Mouse (Mus musculus): ENCODE measurements at regions not wholly inside any gene's neighbourhood (a gene's known extent, or its start where the extent isn't known, plus 50 kb on each side); places are given as distances from the start of the nearest gene placed in this dataset.

DNA sequence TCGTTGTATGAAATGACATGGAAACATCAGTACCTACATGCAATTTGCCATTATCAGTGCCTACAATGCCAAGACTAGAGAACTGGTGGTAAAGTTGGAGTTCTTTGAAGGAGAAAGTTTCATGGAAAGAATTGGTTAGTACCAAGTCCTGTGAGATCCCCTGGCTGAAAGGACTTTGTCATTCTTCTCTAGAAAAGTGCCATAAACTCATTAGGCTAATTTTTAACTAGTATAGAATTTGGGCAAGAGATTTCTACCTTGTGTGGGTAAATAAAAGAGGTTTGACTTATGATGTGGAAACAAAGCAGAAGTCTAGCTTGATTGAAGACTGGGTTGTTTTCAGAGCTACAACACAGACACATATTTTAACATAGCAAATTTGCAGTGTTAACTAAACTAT, 131.4 kb upstream of the Ccn2 start:
- no peaks in the 10 kb centered on the region for H3K36me3 ChIP-seq (ENCODE audit: control insufficient read depth, insufficient read depth, low read length)
- no peaks in the 10 kb centered on the region for H3K4me1 ChIP-seq (ENCODE audit: control insufficient read depth, insufficient read depth, low read length)
- TF ChIP-seq POLR2A (IDR thresholded peaks at IDR 0.05; ENCODE audit: control insufficient read depth, low read depth, low read length): no peak
- no peak for TF ChIP-seq CTCF (IDR thresholded peaks at IDR 0.05; ENCODE audit: control insufficient read depth, insufficient read depth, insufficient replicate concordance, low read depth, low read length)
- H3K27ac ChIP-seq (ENCODE audit: control insufficient read depth, insufficient read depth, low read depth, low read length): no peak overlapping the region
- H3K27me3 ChIP-seq (ENCODE audit: control insufficient read depth, insufficient read depth, low read length): no peaks in the 10 kb centered on the region
- no peak overlapping the region for H3K4me3 ChIP-seq (ENCODE audit: control insufficient read depth, low read depth, low read length)

DNA sequence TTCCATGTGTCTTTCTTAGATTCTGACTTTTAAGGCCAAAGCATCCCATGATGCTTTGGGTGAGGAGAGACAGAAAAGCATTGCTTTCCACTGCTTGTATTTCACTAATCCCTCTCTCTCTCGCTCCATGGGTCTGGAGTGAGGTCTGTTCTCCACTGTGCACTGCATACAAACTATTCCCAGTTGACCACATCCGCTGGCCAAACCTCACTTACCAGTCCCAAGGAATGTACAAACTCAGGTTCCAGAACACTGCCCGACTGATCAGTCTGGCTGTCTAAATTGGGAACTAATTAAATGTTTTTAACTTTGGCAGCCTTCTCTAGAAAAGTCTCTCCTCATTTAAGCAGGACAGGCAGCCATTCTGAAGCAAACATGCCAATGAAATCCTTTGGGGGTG, 130.9 kb upstream of the Ccn2 start:
- no peak overlapping the region for H3K4me3 ChIP-seq (ENCODE audit: control insufficient read depth, low read depth, low read length)
- H3K27me3 ChIP-seq (ENCODE audit: control insufficient read depth, insufficient read depth, low read length): no peaks in the 10 kb centered on the region
- H3K4me1 ChIP-seq (ENCODE audit: control insufficient read depth, insufficient read depth, low read length): no peaks in the 10 kb centered on the region
- no peaks in the 10 kb centered on the region for H3K36me3 ChIP-seq (ENCODE audit: control insufficient read depth, insufficient read depth, low read length)
- TF ChIP-seq POLR2A (IDR thresholded peaks at IDR 0.05; ENCODE audit: control insufficient read depth, low read depth, low read length) (no peak), CTCF (IDR thresholded peaks at IDR 0.05; ENCODE audit: control insufficient read depth, insufficient read depth, insufficient replicate concordance, low read depth, low read length) (no peak)
- H3K27ac ChIP-seq (ENCODE audit: control insufficient read depth, insufficient read depth, low read depth, low read length): no peak overlapping the region

DNA sequence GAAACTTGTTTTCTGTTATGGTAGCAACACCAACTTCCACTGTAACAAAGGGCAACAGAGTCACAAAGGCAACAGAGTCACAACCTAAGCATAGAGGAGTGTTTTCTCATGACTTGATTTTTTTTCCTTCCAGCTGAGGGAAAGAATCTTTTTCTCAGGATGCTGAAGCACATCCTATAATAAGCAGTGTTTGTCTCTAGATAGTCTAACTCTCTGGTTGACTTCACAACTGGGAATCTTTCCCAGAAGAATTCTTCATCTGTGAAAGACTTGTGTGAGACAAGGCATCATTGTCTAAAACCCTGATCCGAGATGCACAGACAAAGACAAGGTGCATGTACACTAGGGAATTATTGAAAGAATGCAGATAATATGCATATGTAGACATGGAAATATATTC, 125.5 kb upstream of the Ccn2 start:
- no peak for TF ChIP-seq POLR2A (IDR thresholded peaks at IDR 0.05; ENCODE audit: control insufficient read depth, low read depth, low read length)
- H3K27me3 ChIP-seq (ENCODE audit: control insufficient read depth, insufficient read depth, low read length): no peaks in the 10 kb centered on the region
- no peak overlapping the region for H3K4me3 ChIP-seq (ENCODE audit: control insufficient read depth, low read depth, low read length)
- no peaks in the 10 kb centered on the region for H3K36me3 ChIP-seq (ENCODE audit: control insufficient read depth, insufficient read depth, low read length)
- no peaks in the 10 kb centered on the region for H3K4me1 ChIP-seq (ENCODE audit: control insufficient read depth, insufficient read depth, low read length)
- H3K27ac ChIP-seq (ENCODE audit: control insufficient read depth, insufficient read depth, low read depth, low read length): no peak overlapping the region

DNA sequence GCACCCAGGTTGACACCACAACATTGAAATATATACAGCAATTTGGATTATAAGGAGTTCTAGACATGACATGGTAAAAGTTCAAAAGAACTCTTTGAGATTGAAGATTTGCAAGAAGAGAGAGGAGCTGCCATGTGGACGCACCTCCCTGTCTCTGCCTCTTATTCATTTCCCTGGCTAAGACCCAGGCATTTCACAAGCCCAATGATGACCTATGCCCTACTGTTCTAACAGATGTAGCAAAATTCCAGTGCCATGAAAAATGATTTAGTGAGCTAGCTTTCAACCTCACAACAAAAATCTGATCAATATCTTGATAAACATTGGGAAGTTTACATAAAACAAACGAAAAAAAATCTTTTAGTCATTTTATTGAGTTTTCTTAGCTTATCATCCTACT, 123.7 kb upstream of the Ccn2 start:
- Histone ChIP-seq H3K27ac (ENCODE audit: control insufficient read depth, insufficient read depth, low read depth, low read length) (no peak overlapping the region), H3K4me1 (ENCODE audit: control insufficient read depth, insufficient read depth, low read length) (no peaks in the 10 kb centered on the region), H3K4me3 (ENCODE audit: control insufficient read depth, low read depth, low read length) (no peak overlapping the region), H3K36me3 (ENCODE audit: control insufficient read depth, insufficient read depth, low read length) (no peaks in the 10 kb centered on the region), H3K27me3 (ENCODE audit: control insufficient read depth, insufficient read depth, low read length) (no peaks in the 10 kb centered on the region)
- no peak for TF ChIP-seq POLR2A (IDR thresholded peaks at IDR 0.05; ENCODE audit: control insufficient read depth, low read depth, low read length)
- TF ChIP-seq CTCF (IDR thresholded peaks at IDR 0.05; ENCODE audit: control insufficient read depth, insufficient read depth, insufficient replicate concordance, low read depth, low read length): no peak

DNA sequence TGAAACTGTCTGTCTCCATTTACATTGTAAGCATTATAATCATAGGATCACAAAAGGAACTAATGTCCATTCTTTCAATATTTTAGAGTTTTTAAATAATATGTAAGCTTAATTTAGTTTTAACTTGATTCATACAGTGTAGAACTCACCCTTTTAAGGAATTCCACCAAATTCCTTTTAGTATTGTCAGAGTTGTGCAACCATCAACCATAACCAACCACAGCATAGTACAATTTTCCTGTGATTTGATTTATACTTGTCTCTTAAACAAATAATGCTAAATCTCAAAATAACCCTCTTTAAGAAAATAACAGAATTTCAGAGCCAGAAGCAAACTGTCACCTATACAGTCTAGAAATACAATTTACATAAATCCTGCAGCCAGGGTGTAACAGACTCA, 119.0 kb upstream of the Ccn2 start:
- peaks cover 3% of the 10 kb centered on the region; the same call in 1 of the 2 replicates for H3K4me1 ChIP-seq (ENCODE audit: control insufficient read depth, insufficient read depth, low read length)
- H3K36me3 ChIP-seq (ENCODE audit: control insufficient read depth, insufficient read depth, low read length): no peaks in the 10 kb centered on the region
- no peak overlapping the region for H3K4me3 ChIP-seq (ENCODE audit: control insufficient read depth, low read depth, low read length)
- H3K27ac ChIP-seq (ENCODE audit: control insufficient read depth, insufficient read depth, low read depth, low read length): no peak overlapping the region
- no peak for TF ChIP-seq POLR2A (IDR thresholded peaks at IDR 0.05; ENCODE audit: control insufficient read depth, low read depth, low read length)
- no peak for TF ChIP-seq CTCF (IDR thresholded peaks at IDR 0.05; ENCODE audit: control insufficient read depth, insufficient read depth, insufficient replicate concordance, low read depth, low read length)
- H3K27me3 ChIP-seq (ENCODE audit: control insufficient read depth, insufficient read depth, low read length): no peaks in the 10 kb centered on the region

DNA sequence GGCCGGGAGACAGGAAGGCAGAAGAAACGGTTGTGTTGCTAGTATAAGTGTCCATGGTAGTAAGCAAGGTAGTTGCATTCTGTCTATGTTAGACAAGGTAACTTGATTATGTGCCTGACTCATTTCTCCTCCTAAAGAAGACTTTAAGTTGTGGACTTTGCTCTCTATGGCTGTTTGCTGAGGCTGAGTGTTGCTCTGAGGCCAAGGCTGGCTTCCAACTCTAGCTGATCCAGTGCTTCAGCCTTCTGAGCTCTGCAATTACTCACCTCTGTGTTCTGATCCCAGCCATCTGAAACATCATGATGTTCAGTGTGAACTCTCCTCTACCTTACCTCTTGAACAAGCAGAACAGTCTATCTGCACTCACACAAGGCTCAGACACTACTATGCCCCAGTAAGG, 116.7 kb upstream of the Ccn2 start:
- H3K4me3 ChIP-seq (ENCODE audit: control insufficient read depth, low read depth, low read length): no peak overlapping the region
- no peak for TF ChIP-seq POLR2A (IDR thresholded peaks at IDR 0.05; ENCODE audit: control insufficient read depth, low read depth, low read length)
- no peak overlapping the region for H3K27ac ChIP-seq (ENCODE audit: control insufficient read depth, insufficient read depth, low read depth, low read length)
- no peaks in the 10 kb centered on the region for H3K36me3 ChIP-seq (ENCODE audit: control insufficient read depth, insufficient read depth, low read length)
- H3K27me3 ChIP-seq (ENCODE audit: control insufficient read depth, insufficient read depth, low read length): no peaks in the 10 kb centered on the region
- peaks cover 3% of the 10 kb centered on the region; the same call in 1 of the 2 replicates for H3K4me1 ChIP-seq (ENCODE audit: control insufficient read depth, insufficient read depth, low read length)

DNA sequence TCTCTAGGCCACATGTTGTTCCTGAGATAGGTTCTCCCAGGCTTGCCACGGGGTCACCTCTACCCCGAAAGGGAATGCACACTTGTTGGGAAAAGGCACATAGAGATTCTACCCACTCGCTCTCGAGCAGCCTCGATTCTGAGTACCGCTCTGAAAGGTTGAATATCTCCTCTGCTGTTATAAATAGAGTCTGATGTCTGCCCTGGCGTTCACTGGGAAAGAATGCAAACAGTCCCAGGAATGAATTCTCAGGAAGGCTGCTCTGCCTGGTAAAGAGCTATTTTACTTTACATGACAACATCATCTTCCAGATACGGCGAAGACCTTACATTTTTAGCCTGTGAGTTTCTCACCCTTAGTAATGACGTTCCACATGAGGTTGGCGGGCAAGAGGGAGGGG, 116.1 kb upstream of the Ccn2 start:
- H3K4me3 ChIP-seq (ENCODE audit: control insufficient read depth, low read depth, low read length): no peak overlapping the region
- H3K27me3 ChIP-seq (ENCODE audit: control insufficient read depth, insufficient read depth, low read length): no peaks in the 10 kb centered on the region
- no peaks in the 10 kb centered on the region for H3K36me3 ChIP-seq (ENCODE audit: control insufficient read depth, insufficient read depth, low read length)
- H3K4me1 ChIP-seq (ENCODE audit: control insufficient read depth, insufficient read depth, low read length): peaks cover 3% of the 10 kb centered on the region; the same call in 1 of the 2 replicates
- TF ChIP-seq CTCF (IDR thresholded peaks at IDR 0.05; ENCODE audit: control insufficient read depth, insufficient read depth, insufficient replicate concordance, low read depth, low read length): no peak
- TF ChIP-seq POLR2A (IDR thresholded peaks at IDR 0.05; ENCODE audit: control insufficient read depth, low read depth, low read length): no peak
- no peak overlapping the region for H3K27ac ChIP-seq (ENCODE audit: control insufficient read depth, insufficient read depth, low read depth, low read length)

GRCm38 (mm10) chr10:24481926-24482612, 113.2 kb upstream of the Ccn2 start:
- no peaks in the 10 kb centered on the region for H3K27me3 ChIP-seq (ENCODE audit: control insufficient read depth, insufficient read depth, low read length)
- no peaks in the 10 kb centered on the region for H3K36me3 ChIP-seq (ENCODE audit: control insufficient read depth, insufficient read depth, low read length)
- TF ChIP-seq CTCF (IDR thresholded peaks at IDR 0.05; ENCODE audit: control insufficient read depth, insufficient read depth, insufficient replicate concordance, low read depth, low read length) (no peak), POLR2A (IDR thresholded peaks at IDR 0.05; ENCODE audit: control insufficient read depth, low read depth, low read length) (no peak)
- H3K4me3 ChIP-seq (ENCODE audit: control insufficient read depth, low read depth, low read length): no peak overlapping the region
- peaks cover 3% of the 10 kb centered on the region; the same call in 1 of the 2 replicates for H3K4me1 ChIP-seq (ENCODE audit: control insufficient read depth, insufficient read depth, low read length)
- no peak overlapping the region for H3K27ac ChIP-seq (ENCODE audit: control insufficient read depth, insufficient read depth, low read depth, low read length)
